Mouse (Mus musculus) lung, adult 2 months (tissue): ENCODE results near the gene Plek. TPM values are rescaled to one million over a fixed set of nuclear protein-coding genes. Genes with fewer than 3 reads are reported as not detected.

Experiments used
- DNase-seq: peaks from one replicate; pipeline ENCODE4 v3.0.0; 2022
- H3K4me1 ChIP-seq: fragments of 200-500 bp; 2 replicates; pipeline ENCODE4 v1.6.1; 2011; ENCODE audit warnings: low read length; ENCODE audit not compliant: control insufficient read depth, insufficient read depth
- H3K4me3 ChIP-seq: fragments of 200-500 bp; replicated peaks from 2 replicates; pipeline ENCODE3; 2011; ENCODE audit warnings: low read depth, mild to moderate bottlenecking, control low read depth, low read length; ENCODE audit errors: extremely low read depth
- CTCF ChIP-seq: fragments of 200-500 bp; IDR thresholded peaks from 2 replicates; pipeline ENCODE4 v1.5.1; 2011; ENCODE audit warnings: mild to moderate bottlenecking, low read length, control low read depth; ENCODE audit not compliant: insufficient read depth
- POLR2A ChIP-seq: fragments of 200-500 bp; IDR thresholded peaks from 2 replicates; pipeline ENCODE4 v1.6.1; 2011; ENCODE audit warnings: low read depth, mild to moderate bottlenecking, control low read depth, low read length, borderline replicate concordance; ENCODE audit errors: extremely low read depth
- WGBS: fragments of 180-500 bp; shearing (Covaris S2); methylation state at CpG from one replicate; pipeline ENCODE4 v1.1.7; 2018; 5-methylcytosine and 5-hydroxymethylcytosine counted together
- polyA plus RNA-seq: library from polyadenylated mRNA; depleted of rRNA; stranded (reverse); fragments of >200 nt; gene quantifications from 2 replicates; pipeline ENCODE4 v1.2.3, GENCODE M21; 2012

The Plek gene
- polyA plus RNA-seq, 1 experiment, result 7.0 TPM

GRCm38 (mm10) chr11:16956115-16956862, 95.9 kb downstream of the Plek start:
- WGBS, result 66% methylated on average over 6 of the region's 6 CpGs

GRCm38 (mm10) chr11:16951761-16952010, 100.5 kb downstream of the Plek start:
- Histone ChIP-seq H3K4me1 (peaks cover 7% of the 10 kb centered on the region), H3K4me3 (peak overlapping the region; percentile 88)
- no peak for DNase-seq
- 2% methylated on average over 9 of the region's 9 CpGs for WGBS
- TF ChIP-seq POLR2A, result no peak
- no peak for TF ChIP-seq CTCF

More at GRCm38 (mm10) chr11:16956115-16956862, 95.9 kb downstream of the Plek start:
- DNase-seq, result no peak
- TF ChIP-seq POLR2A, result no peak
- no peak for TF ChIP-seq CTCF
- Histone ChIP-seq H3K4me1 (no peaks in the 10 kb centered on the region), H3K4me3 (no peak overlapping the region)

GRCm38 (mm10) chr11:16950976-16951760, 101.0 kb downstream of the Plek start, which contains the start of gene Fbxo48:
Gene Fbxo48 (plus strand): TSS chr11:16951375.
- WGBS, result under 1% methylated on average over 38 of the region's 38 CpGs
- peak; percentile 97 for DNase-seq
- peaks cover 7% of the 10 kb centered on the region for H3K4me1 ChIP-seq
- no peak for TF ChIP-seq POLR2A
- no peak for TF ChIP-seq CTCF
- H3K4me3 ChIP-seq, result peak within 1 kb of the TSS; percentile 88

- Histone ChIP-seq H3K4me3 (no peak overlapping the region), H3K4me1 (peaks cover 7% of the 10 kb centered on the region)
- 16% methylated on average over 13 of the region's 13 CpGs for WGBS
- no peak for TF ChIP-seq CTCF
- TF ChIP-seq POLR2A, result no peak
- no peak for DNase-seq
These were observed 101.8 kb downstream of the Plek start for GRCm38 (mm10) chr11:16950226-16950975.

GRCm38 (mm10) chr11:16948756-16949155, 103.4 kb downstream of the Plek start:
- Histone ChIP-seq H3K4me1 (peaks cover 7% of the 10 kb centered on the region), H3K4me3 (no peak overlapping the region)
- no peak for TF ChIP-seq POLR2A
- TF ChIP-seq CTCF, result peak; percentile 10; the same call in 1 of the 2 replicates
- 6% methylated on average over 1 of the region's 1 CpGs for WGBS
- no peak for DNase-seq

- no peak for TF ChIP-seq POLR2A
- no peak for TF ChIP-seq CTCF
- Histone ChIP-seq H3K4me3 (no peak overlapping the region), H3K4me1 (no peaks in the 10 kb centered on the region)
- DNase-seq, result no peak
- WGBS, result 82% methylated on average over 4 of the region's 4 CpGs
These were observed 109.2 kb downstream of the Plek start for GRCm38 (mm10) chr11:16943016-16943415.

- Histone ChIP-seq H3K4me3 (no peak overlapping the region), H3K4me1 (no peaks in the 10 kb centered on the region)
- no peak for TF ChIP-seq POLR2A
- no peak for TF ChIP-seq CTCF
- DNase-seq, result no peak
- 47% methylated on average over 4 of the region's 4 CpGs for WGBS
These were observed 110.2 kb downstream of the Plek start for GRCm38 (mm10) chr11:16941973-16942452.

GRCm38 (mm10) chr11:16941103-16941793, 110.9 kb downstream of the Plek start:
- 53% methylated on average over 4 of the region's 4 CpGs for WGBS
- no peak overlapping the region for H3K4me3 ChIP-seq

More at GRCm38 (mm10) chr11:16941103-16941793, 110.9 kb downstream of the Plek start:
- no peak for DNase-seq
- TF ChIP-seq POLR2A (no peak), CTCF (no peak)
- no peaks in the 10 kb centered on the region for H3K4me1 ChIP-seq
